Mouse (Mus musculus): ENCODE measurements around the gene Gm765.

The Gm765 gene

GRCm38 (mm10) chr6:98221970-98222369, 120.6 kb downstream of the Gm765 start:
- DNase-seq (ENCODE audit: extremely low read depth, low read depth) = no peak

- no peak for DNase-seq (ENCODE audit: extremely low read depth, low read depth)
These were observed 130.3 kb downstream of the Gm765 start for GRCm38 (mm10) chr6:98212225-98212624.

- DNase-seq (ENCODE audit: extremely low read depth, low read depth) = no peak
These were observed 132.3 kb downstream of the Gm765 start for GRCm38 (mm10) chr6:98210237-98210636.

- no peak for DNase-seq (ENCODE audit: extremely low read depth, low read depth)
These were observed 134.5 kb downstream of the Gm765 start for GRCm38 (mm10) chr6:98208051-98208450.

- DNase-seq (ENCODE audit: extremely low read depth, low read depth) = no peak
These were observed 143.8 kb downstream of the Gm765 start for GRCm38 (mm10) chr6:98198706-98199105.

GRCm38 (mm10) chr6:98190745-98191442, 151.7 kb downstream of the Gm765 start:
- no peak for DNase-seq (ENCODE audit: extremely low read depth, low read depth)

Data from MEL-GATA-1-ER (cell line).